Mouse (Mus musculus): ENCODE results near the gene Eva1a. TPM values are rescaled to one million over a fixed set of nuclear protein-coding genes. Genes with fewer than 3 reads are reported as not detected.

Gene Eva1a
- polyA plus RNA-seq, 1 experiment from 2014 or later, result 2.7 TPM

DNA sequence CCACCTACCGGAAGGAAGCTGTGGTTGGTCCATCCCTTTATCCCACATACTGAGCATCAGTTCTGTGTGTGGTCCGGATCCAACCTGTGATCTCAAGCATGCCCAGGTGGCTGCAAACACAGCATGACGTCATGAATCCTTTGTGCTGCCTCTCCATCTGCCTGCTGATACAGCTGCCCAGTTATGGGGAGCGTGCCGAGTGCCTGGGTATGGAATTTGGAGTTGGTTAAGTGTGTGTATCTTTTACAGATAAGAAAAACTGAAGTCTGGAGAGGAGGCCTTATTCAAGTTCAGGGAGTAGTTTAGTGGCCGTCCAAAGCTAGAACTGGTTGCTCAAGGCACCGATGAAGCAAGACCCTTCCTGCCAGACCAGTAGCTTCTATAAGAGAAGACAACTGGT, 875 bp upstream of the Eva1a start:
- Histone ChIP-seq H3K4me2 (ENCODE audit: low read depth, low read length, severe bottlenecking) (no peak overlapping the region), H3K36me3 (ENCODE audit: control insufficient read depth, insufficient read depth, low read length) (no peaks in the 10 kb centered on the region), H3K9ac (ENCODE audit: low read length) (no peak overlapping the region), H3K27me3 (ENCODE audit: control insufficient read depth, insufficient read depth, low read length) (peaks cover 19% of the 10 kb centered on the region), H3K4me1 (replicated peaks; ENCODE audit: control insufficient read depth, insufficient read depth, low read length) (peaks cover 5% of the 10 kb centered on the region; the same call in 1 of the 2 replicates), H3K9me3 (ENCODE audit: control insufficient read depth, low read length) (no peaks in the 10 kb centered on the region), H3K4me3 (ENCODE audit: low read depth, low read length) (no peak overlapping the region), H3K27ac (ENCODE audit: low read depth, low read length) (no peak overlapping the region)
- ATAC-seq (replicated peaks; ENCODE audit: low FRiP score), result no peak
- no peak for DNase-seq (ENCODE audit: low spot score)
- 75% methylated on average over 7 of the region's 7 CpGs for WGBS

GRCm38 (mm10) chr6:82041488-82042295, 849 bp downstream of the Eva1a start:
- peak; percentile 66 for ATAC-seq (replicated peaks; ENCODE audit: low FRiP score)
- Histone ChIP-seq H3K4me3 (ENCODE audit: low read depth, low read length) (peak overlapping the region; percentile 50), H3K27ac (ENCODE audit: low read depth, low read length) (no peak overlapping the region), H3K4me2 (ENCODE audit: low read depth, low read length, severe bottlenecking) (peak overlapping the region; percentile 94), H3K36me3 (ENCODE audit: control insufficient read depth, insufficient read depth, low read length) (no peaks in the 10 kb centered on the region), H3K27me3 (ENCODE audit: control insufficient read depth, insufficient read depth, low read length) (peaks cover 19% of the 10 kb centered on the region), H3K9me3 (ENCODE audit: control insufficient read depth, low read length) (no peaks in the 10 kb centered on the region), H3K4me1 (replicated peaks; ENCODE audit: control insufficient read depth, insufficient read depth, low read length) (peaks cover 5% of the 10 kb centered on the region; the same call in 1 of the 2 replicates), H3K9ac (ENCODE audit: low read length) (peak overlapping the region; percentile 53)
- peak; percentile 71 for DNase-seq (ENCODE audit: low spot score)
- WGBS, result 1% methylated on average over 42 of the region's 50 CpGs

- ATAC-seq (replicated peaks; ENCODE audit: low FRiP score) (peak; percentile 67), DNase-seq (ENCODE audit: low spot score) (peak; percentile 64)
- H3K4me2 ChIP-seq (ENCODE audit: low read depth, low read length, severe bottlenecking), result peak overlapping the region; percentile 94
- H3K4me3 ChIP-seq (ENCODE audit: low read depth, low read length), result peak overlapping the region; percentile 50
- H3K27ac ChIP-seq (ENCODE audit: low read depth, low read length), result no peak overlapping the region
- H3K9me3 ChIP-seq (ENCODE audit: control insufficient read depth, low read length), result no peaks in the 10 kb centered on the region
- H3K27me3 ChIP-seq (ENCODE audit: control insufficient read depth, insufficient read depth, low read length), result peaks cover 19% of the 10 kb centered on the region
- H3K9ac ChIP-seq (ENCODE audit: low read length), result peak overlapping the region; percentile 53
- peaks cover 5% of the 10 kb centered on the region; the same call in 1 of the 2 replicates for H3K4me1 ChIP-seq (replicated peaks; ENCODE audit: control insufficient read depth, insufficient read depth, low read length)
- under 1% methylated on average over 35 of the region's 35 CpGs for WGBS
- no peaks in the 10 kb centered on the region for H3K36me3 ChIP-seq (ENCODE audit: control insufficient read depth, insufficient read depth, low read length)
These were observed 1.7 kb downstream of the Eva1a start for GRCm38 (mm10) chr6:82042296-82043125.

DNA sequence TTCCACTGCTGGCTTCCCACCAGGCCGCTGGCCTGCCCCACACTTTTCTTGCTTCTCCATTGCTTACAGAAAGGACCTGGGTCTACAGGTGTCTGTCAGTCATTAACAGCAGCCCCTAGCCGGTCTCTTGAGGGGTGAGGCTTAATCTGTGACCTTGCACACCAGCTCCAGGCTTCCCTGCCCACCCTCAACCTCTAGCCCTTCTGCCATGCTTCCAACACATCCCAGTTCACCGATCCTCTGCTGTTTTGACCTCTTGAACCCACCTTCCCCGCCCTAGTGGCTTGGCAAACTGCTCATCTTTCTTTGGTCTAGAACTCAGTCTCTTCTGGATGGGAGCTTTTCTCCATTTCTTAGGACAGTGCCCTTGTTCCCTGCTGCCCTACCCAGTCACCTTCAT, 2.8 kb downstream of the Eva1a start:
- 24% methylated on average over 4 of the region's 4 CpGs for WGBS
- Histone ChIP-seq H3K27me3 (ENCODE audit: control insufficient read depth, insufficient read depth, low read length) (peaks cover 19% of the 10 kb centered on the region), H3K4me2 (ENCODE audit: low read depth, low read length, severe bottlenecking) (no peak overlapping the region), H3K4me1 (replicated peaks; ENCODE audit: control insufficient read depth, insufficient read depth, low read length) (peaks cover 5% of the 10 kb centered on the region; the same call in 1 of the 2 replicates), H3K27ac (ENCODE audit: low read depth, low read length) (no peak overlapping the region), H3K36me3 (ENCODE audit: control insufficient read depth, insufficient read depth, low read length) (no peaks in the 10 kb centered on the region), H3K9ac (ENCODE audit: low read length) (no peak overlapping the region), H3K4me3 (ENCODE audit: low read depth, low read length) (no peak overlapping the region), H3K9me3 (ENCODE audit: control insufficient read depth, low read length) (no peaks in the 10 kb centered on the region)
- ATAC-seq (replicated peaks; ENCODE audit: low FRiP score) (no peak), DNase-seq (ENCODE audit: low spot score) (no peak)

GRCm38 (mm10) chr6:82044509-82044908, 3.7 kb downstream of the Eva1a start:
- Histone ChIP-seq H3K27me3 (ENCODE audit: control insufficient read depth, insufficient read depth, low read length) (peaks cover 19% of the 10 kb centered on the region), H3K27ac (ENCODE audit: low read depth, low read length) (no peak overlapping the region), H3K9me3 (ENCODE audit: control insufficient read depth, low read length) (no peaks in the 10 kb centered on the region), H3K36me3 (ENCODE audit: control insufficient read depth, insufficient read depth, low read length) (no peaks in the 10 kb centered on the region), H3K9ac (ENCODE audit: low read length) (no peak overlapping the region), H3K4me2 (ENCODE audit: low read depth, low read length, severe bottlenecking) (no peak overlapping the region), H3K4me3 (ENCODE audit: low read depth, low read length) (no peak overlapping the region), H3K4me1 (replicated peaks; ENCODE audit: control insufficient read depth, insufficient read depth, low read length) (peaks cover 5% of the 10 kb centered on the region; the same call in 1 of the 2 replicates)
- DNase-seq (ENCODE audit: low spot score) (no peak), ATAC-seq (replicated peaks; ENCODE audit: low FRiP score) (no peak)
- 80% methylated on average over 4 of the region's 4 CpGs for WGBS

- Histone ChIP-seq H3K36me3 (ENCODE audit: control insufficient read depth, insufficient read depth, low read length) (no peaks in the 10 kb centered on the region), H3K4me3 (ENCODE audit: low read depth, low read length) (no peak overlapping the region), H3K9ac (ENCODE audit: low read length) (no peak overlapping the region), H3K4me2 (ENCODE audit: low read depth, low read length, severe bottlenecking) (no peak overlapping the region), H3K27me3 (ENCODE audit: control insufficient read depth, insufficient read depth, low read length) (peaks cover 5% of the 10 kb centered on the region; the same call in 1 of the 2 replicates), H3K27ac (ENCODE audit: low read depth, low read length) (no peak overlapping the region), H3K4me1 (replicated peaks; ENCODE audit: control insufficient read depth, insufficient read depth, low read length) (no peaks in the 10 kb centered on the region), H3K9me3 (ENCODE audit: control insufficient read depth, low read length) (no peaks in the 10 kb centered on the region)
- DNase-seq (ENCODE audit: low spot score) (no peak), ATAC-seq (replicated peaks; ENCODE audit: low FRiP score) (no peak)
- 71% methylated on average over 6 of the region's 6 CpGs for WGBS
These were observed 7.1 kb downstream of the Eva1a start for GRCm38 (mm10) chr6:82047977-82048376.

DNA sequence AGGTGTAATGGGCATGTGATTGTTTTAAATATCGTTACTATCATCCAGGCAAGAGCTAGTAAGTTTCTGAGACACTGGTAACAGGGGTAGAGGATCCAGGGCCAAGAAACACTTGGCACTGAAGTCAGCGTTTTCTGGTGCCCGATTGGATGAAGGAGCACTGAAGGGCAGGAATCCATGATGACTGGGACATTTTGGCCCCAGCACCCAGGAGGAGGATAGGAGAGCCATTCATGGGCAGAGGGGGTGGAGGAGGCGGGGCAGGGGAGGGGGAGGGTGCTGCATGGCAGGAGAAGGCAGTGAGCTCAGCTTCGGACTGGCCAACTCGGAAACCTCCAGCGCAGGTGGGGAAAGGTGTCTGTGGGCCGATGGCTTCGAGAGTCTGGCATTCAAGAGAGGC, 9.4 kb downstream of the Eva1a start:
- Histone ChIP-seq H3K9ac (ENCODE audit: low read length) (no peak overlapping the region), H3K9me3 (ENCODE audit: control insufficient read depth, low read length) (no peaks in the 10 kb centered on the region), H3K4me3 (ENCODE audit: low read depth, low read length) (no peak overlapping the region), H3K36me3 (ENCODE audit: control insufficient read depth, insufficient read depth, low read length) (no peaks in the 10 kb centered on the region), H3K4me2 (ENCODE audit: low read depth, low read length, severe bottlenecking) (no peak overlapping the region), H3K4me1 (replicated peaks; ENCODE audit: control insufficient read depth, insufficient read depth, low read length) (no peaks in the 10 kb centered on the region), H3K27me3 (ENCODE audit: control insufficient read depth, insufficient read depth, low read length) (no peaks in the 10 kb centered on the region), H3K27ac (ENCODE audit: low read depth, low read length) (no peak overlapping the region)
- no peak for DNase-seq (ENCODE audit: low spot score)
- ATAC-seq (replicated peaks; ENCODE audit: low FRiP score), result no peak
- 88% methylated on average over 9 of the region's 9 CpGs for WGBS

DNA sequence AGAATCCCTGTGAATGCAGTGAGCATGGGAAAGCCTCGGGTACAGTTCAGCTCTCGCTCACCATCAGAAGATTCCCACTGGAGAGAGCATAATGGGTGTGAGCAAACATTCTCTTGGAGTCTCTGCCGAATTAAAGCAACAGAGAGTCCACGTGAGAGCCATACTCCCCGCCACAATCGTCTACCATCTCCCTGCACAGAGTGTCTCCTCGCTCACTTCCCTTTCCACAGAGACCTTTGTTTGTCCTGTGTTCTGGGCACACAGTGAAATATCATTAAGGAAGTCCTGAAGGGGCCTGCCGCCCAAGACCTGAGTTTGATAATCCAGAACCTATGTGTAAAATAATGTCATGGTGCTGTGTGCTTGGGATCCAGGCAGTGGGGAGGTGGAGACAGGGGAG, 10.7 kb downstream of the Eva1a start:
- Histone ChIP-seq H3K4me1 (replicated peaks; ENCODE audit: control insufficient read depth, insufficient read depth, low read length) (no peaks in the 10 kb centered on the region), H3K9me3 (ENCODE audit: control insufficient read depth, low read length) (no peaks in the 10 kb centered on the region), H3K27ac (ENCODE audit: low read depth, low read length) (no peak overlapping the region), H3K4me3 (ENCODE audit: low read depth, low read length) (no peak overlapping the region), H3K27me3 (ENCODE audit: control insufficient read depth, insufficient read depth, low read length) (no peaks in the 10 kb centered on the region), H3K36me3 (ENCODE audit: control insufficient read depth, insufficient read depth, low read length) (no peaks in the 10 kb centered on the region), H3K4me2 (ENCODE audit: low read depth, low read length, severe bottlenecking) (no peak overlapping the region), H3K9ac (ENCODE audit: low read length) (no peak overlapping the region)
- no peak for ATAC-seq (replicated peaks; ENCODE audit: low FRiP score)
- 88% methylated on average over 8 of the region's 8 CpGs for WGBS
- DNase-seq (ENCODE audit: low spot score), result peak; percentile 42
